Mouse (Mus musculus): ENCODE data around the gene Cnr2. TPM values are rescaled to one million over a fixed set of nuclear protein-coding genes. Genes with fewer than 3 reads are reported as not detected.
A peak's percentile ranks its signal among the peaks of the same experiment; 100 is the strongest.

Gene Cnr2
- total RNA-seq, 1 experiment, result 0.04 TPM

- no peaks in the 10 kb centered on the region for H3K36me3 ChIP-seq (ENCODE audit: control insufficient read depth, insufficient read depth, low read length, poor library complexity, severe bottlenecking)
- DNase-seq (ENCODE audit: low read depth, low spot score), result no peak
- H3K9ac ChIP-seq (ENCODE audit: insufficient read depth, low read depth, low read length, poor library complexity, severe bottlenecking), result peak overlapping the region; percentile 76
- TF ChIP-seq HCFC1 (IDR thresholded peaks at IDR 0.05; ENCODE audit: borderline replicate concordance, insufficient read depth, low read length), result no peak; the same call in 1 of the 2 replicates
- TF ChIP-seq ZNF384 (IDR thresholded peaks at IDR 0.05; ENCODE audit: low read depth, low read length), result no peak
- H3K27ac ChIP-seq (ENCODE audit: insufficient read depth, low read depth, low read length, poor library complexity, severe bottlenecking), result no peak overlapping the region
- no peaks in the 10 kb centered on the region for H3K9me3 ChIP-seq (ENCODE audit: control insufficient read depth, insufficient read depth, low read depth, low read length)
- peaks cover 0 to 3% of the 10 kb centered on the region in 2 experiments; a peak in 1 of 4 replicates for H3K4me1 ChIP-seq (ENCODE audit: control insufficient read depth in 2 of 2, insufficient read depth in 2 of 2, low read length in 2 of 2, poor library complexity in 1 of 2)
- in situ Hi-C loops (cut with MboI; ENCODE audit: low sequenced_read_pairs in 2 of 2, unreplicated experiment in 2 of 2), result no loop called here
- peak overlapping the region; percentile 83 to 91 for H3K4me3 ChIP-seq (ENCODE audit: insufficient read depth in 1 of 2, low read depth in 1 of 2, low read length in 2 of 2, poor library complexity in 1 of 2, severe bottlenecking in 1 of 2)
Observed at GRCm38 (mm10) chr4:135946659-135947301, 51.6 kb downstream of the Cnr2 start.

- Histone ChIP-seq H3K4me3 (ENCODE audit: insufficient read depth in 1 of 2, low read depth in 1 of 2, low read length in 2 of 2, poor library complexity in 1 of 2, severe bottlenecking in 1 of 2) (no peak overlapping the region), H3K9me3 (ENCODE audit: control insufficient read depth, insufficient read depth, low read depth, low read length) (no peaks in the 10 kb centered on the region), H3K27ac (ENCODE audit: insufficient read depth, low read depth, low read length, poor library complexity, severe bottlenecking) (no peak overlapping the region), H3K9ac (ENCODE audit: insufficient read depth, low read depth, low read length, poor library complexity, severe bottlenecking) (no peak overlapping the region), H3K4me1 (ENCODE audit: control insufficient read depth in 2 of 2, insufficient read depth in 2 of 2, low read length in 2 of 2, poor library complexity in 1 of 2) (peaks cover 0 to 3% of the 10 kb centered on the region in 2 experiments; a peak in 1 of 4 replicates), H3K36me3 (ENCODE audit: control insufficient read depth, insufficient read depth, low read length, poor library complexity, severe bottlenecking) (no peaks in the 10 kb centered on the region)
- in situ Hi-C loops (cut with MboI; ENCODE audit: low sequenced_read_pairs in 2 of 2, unreplicated experiment in 2 of 2), result no loop called here
- no peak for DNase-seq (ENCODE audit: low read depth, low spot score)
- no peak for TF ChIP-seq ZNF384 (IDR thresholded peaks at IDR 0.05; ENCODE audit: low read depth, low read length)
- no peak for TF ChIP-seq MAFK (IDR thresholded peaks at IDR 0.05; ENCODE audit: insufficient read depth, low read depth, low read length)
- TF ChIP-seq CHD2 (IDR thresholded peaks at IDR 0.05; ENCODE audit: low read depth, low read length), result no peak
- TF ChIP-seq ZC3H11A (IDR thresholded peaks at IDR 0.05; ENCODE audit: borderline replicate concordance, low read depth, low read length), result no peak
- no peak for TF ChIP-seq HCFC1 (IDR thresholded peaks at IDR 0.05; ENCODE audit: borderline replicate concordance, insufficient read depth, low read length)
Observed at GRCm38 (mm10) chr4:135948142-135948541, 52.9 kb downstream of the Cnr2 start.

- Histone ChIP-seq H3K27ac (ENCODE audit: insufficient read depth, low read depth, low read length, poor library complexity, severe bottlenecking) (no peak overlapping the region), H3K36me3 (ENCODE audit: control insufficient read depth, insufficient read depth, low read length, poor library complexity, severe bottlenecking) (no peaks in the 10 kb centered on the region), H3K4me3 (ENCODE audit: insufficient read depth in 1 of 2, low read depth in 1 of 2, low read length in 2 of 2, poor library complexity in 1 of 2, severe bottlenecking in 1 of 2) (no peak overlapping the region), H3K9me3 (ENCODE audit: control insufficient read depth, insufficient read depth, low read depth, low read length) (no peaks in the 10 kb centered on the region), H3K4me1 (ENCODE audit: control insufficient read depth in 2 of 2, insufficient read depth in 2 of 2, low read length in 2 of 2, poor library complexity in 1 of 2) (peaks cover 0 to 6% of the 10 kb centered on the region in 2 experiments; a peak in 2 of 4 replicates), H3K9ac (ENCODE audit: insufficient read depth, low read depth, low read length, poor library complexity, severe bottlenecking) (no peak overlapping the region)
- in situ Hi-C loops (cut with MboI; ENCODE audit: low sequenced_read_pairs in 2 of 2, unreplicated experiment in 2 of 2), result no loop called here
- TF ChIP-seq ZNF384 (IDR thresholded peaks at IDR 0.05; ENCODE audit: low read depth, low read length) (no peak), CHD2 (IDR thresholded peaks at IDR 0.05; ENCODE audit: low read depth, low read length) (no peak), ZC3H11A (IDR thresholded peaks at IDR 0.05; ENCODE audit: borderline replicate concordance, low read depth, low read length) (no peak), MAFK (IDR thresholded peaks at IDR 0.05; ENCODE audit: insufficient read depth, low read depth, low read length) (no peak), HCFC1 (IDR thresholded peaks at IDR 0.05; ENCODE audit: borderline replicate concordance, insufficient read depth, low read length) (no peak)
- no peak for DNase-seq (ENCODE audit: low read depth, low spot score)
Observed at GRCm38 (mm10) chr4:135949475-135949874, 54.3 kb downstream of the Cnr2 start.

GRCm38 (mm10) chr4:135949911-135950310 lies 54.7 kb downstream of the Cnr2 start:
- Histone ChIP-seq H3K9me3 (ENCODE audit: control insufficient read depth, insufficient read depth, low read depth, low read length) (no peaks in the 10 kb centered on the region), H3K4me1 (ENCODE audit: control insufficient read depth in 2 of 2, insufficient read depth in 2 of 2, low read length in 2 of 2, poor library complexity in 1 of 2) (peaks cover 0 to 6% of the 10 kb centered on the region in 2 experiments; a peak in 2 of 4 replicates), H3K27ac (ENCODE audit: insufficient read depth, low read depth, low read length, poor library complexity, severe bottlenecking) (no peak overlapping the region), H3K4me3 (ENCODE audit: insufficient read depth in 1 of 2, low read depth in 1 of 2, low read length in 2 of 2, poor library complexity in 1 of 2, severe bottlenecking in 1 of 2) (no peak overlapping the region), H3K9ac (ENCODE audit: insufficient read depth, low read depth, low read length, poor library complexity, severe bottlenecking) (no peak overlapping the region), H3K36me3 (ENCODE audit: control insufficient read depth, insufficient read depth, low read length, poor library complexity, severe bottlenecking) (no peaks in the 10 kb centered on the region; the same call in 1 of the 2 replicates)
- in situ Hi-C loops (cut with MboI; ENCODE audit: low sequenced_read_pairs in 2 of 2, unreplicated experiment in 2 of 2), result no loop called here
- no peak for DNase-seq (ENCODE audit: low read depth, low spot score)
- no peak for TF ChIP-seq ZC3H11A (IDR thresholded peaks at IDR 0.05; ENCODE audit: borderline replicate concordance, low read depth, low read length)
- no peak for TF ChIP-seq HCFC1 (IDR thresholded peaks at IDR 0.05; ENCODE audit: borderline replicate concordance, insufficient read depth, low read length)
- no peak for TF ChIP-seq MAFK (IDR thresholded peaks at IDR 0.05; ENCODE audit: insufficient read depth, low read depth, low read length)
- no peak for TF ChIP-seq CHD2 (IDR thresholded peaks at IDR 0.05; ENCODE audit: low read depth, low read length)
- TF ChIP-seq ZNF384 (IDR thresholded peaks at IDR 0.05; ENCODE audit: low read depth, low read length), result no peak
